Mouse (Mus musculus) heart, adult 8-10 months (tissue): ENCODE measurements at regions not wholly inside any gene's neighbourhood (a gene's known extent, or its start where the extent isn't known, plus 50 kb on each side); places are given as distances from the start of the nearest gene placed in this dataset.
"Not testable (repeated sequence)": the region's sequence is repeated elsewhere in the genome, so short reads cannot be mapped to it uniquely, and the experiment has no call there.

Source experiments
- DNase-seq: peaks from one replicate; pipeline ENCODE4 v3.0.0; 2022; ENCODE audit warnings: low spot score

- no peak for DNase-seq
These were observed 142.3 kb upstream of the Rack1 start for GRCm38 (mm10) chr11:48657851-48658250.

GRCm38 (mm10) chr11:48661641-48662040, 138.5 kb upstream of the Rack1 start:
- no peak for DNase-seq

- DNase-seq, result no peak
These were observed 115.3 kb upstream of the Rack1 start for GRCm38 (mm10) chr11:48684781-48685314.

- no peak for DNase-seq
These were observed 110.1 kb upstream of the Rack1 start for GRCm38 (mm10) chr11:48690070-48690469.

- DNase-seq, result no peak
These were observed 103.8 kb upstream of the Rack1 start for GRCm38 (mm10) chr11:48696352-48696751.

GRCm38 (mm10) chr11:48697191-48697590, 102.9 kb upstream of the Rack1 start:
- no peak for DNase-seq

- DNase-seq, result no peak
These were observed 92.9 kb upstream of the Rack1 start for GRCm38 (mm10) chr11:48707192-48707591.

GRCm38 (mm10) chr11:48710972-48711371, 89.2 kb upstream of the Rack1 start:
- peak; percentile 18 for DNase-seq

GRCm38 (mm10) chr11:48724068-48724467, 76.1 kb upstream of the Rack1 start:
- DNase-seq, result no peak

GRCm38 (mm10) chr11:48730826-48731225, 69.3 kb upstream of the Rack1 start:
- DNase-seq, result not testable (repeated sequence)

GRCm38 (mm10) chr11:48746503-48746902, 53.6 kb upstream of the Rack1 start:
- DNase-seq, result no peak

GRCm38 (mm10) chr11:48748066-48748465, 52.1 kb upstream of the Rack1 start:
- no peak for DNase-seq
